Mouse (Mus musculus) v-Abl transformed pro-B cells (cell line): ENCODE results near the gene Gtpbp2.

Experiments used
- in situ Hi-C, 2 experiments: fragments of 400-800 bp; cut with MboI; formaldehyde crosslinking; loops; one replicate each; pipeline ENCODE4 v1.15.1; 2025; ENCODE audit not compliant: unreplicated experiment in 2 of 2

Gtpbp2 gene

GRCm38 (mm10) chr17:46160686-46161085 lies at the start of gene Gtpbp2:
Gene Gtpbp2 (plus strand): TSS chr17:46161032.
- in situ Hi-C loops, result no loop called here

GRCm38 (mm10) chr17:46115489-46115888 lies 45.3 kb upstream of the Gtpbp2 start:
- in situ Hi-C loops, result loop anchor here in 1 of 2 experiments (10.0 kb wide), 1 partner anchor 161 kb away; no protein-coding TSS in a partner anchor

- in situ Hi-C loops, result loop anchor here in 1 of 2 experiments (10.0 kb wide), 1 partner anchor 161 kb away; no protein-coding TSS in a partner anchor
Observed at GRCm38 (mm10) chr17:46116138-46116537, 44.7 kb upstream of the Gtpbp2 start.

GRCm38 (mm10) chr17:46116881-46117280 lies 44.0 kb upstream of the Gtpbp2 start:
- in situ Hi-C loops, result loop anchor here in 1 of 2 experiments (10.0 kb wide), 1 partner anchor 162 kb away; no protein-coding TSS in a partner anchor

GRCm38 (mm10) chr17:46117623-46118422 lies 43.0 kb upstream of the Gtpbp2 start:
- in situ Hi-C loops, result loop anchor here in 1 of 2 experiments (10.0 kb wide), 1 partner anchor 163 kb away; no protein-coding TSS in a partner anchor

- in situ Hi-C loops, result loop anchor here in 1 of 2 experiments (10.0 kb wide), 1 partner anchor 164 kb away; no protein-coding TSS in a partner anchor
Observed at GRCm38 (mm10) chr17:46118423-46118850, 42.4 kb upstream of the Gtpbp2 start.

GRCm38 (mm10) chr17:46119641-46120040 lies 41.2 kb upstream of the Gtpbp2 start:
- in situ Hi-C loops, result loop anchor here in 1 of 2 experiments (10.0 kb wide), 1 partner anchor 165 kb away; no protein-coding TSS in a partner anchor

GRCm38 (mm10) chr17:46122791-46123190 lies 38.0 kb upstream of the Gtpbp2 start:
- in situ Hi-C loops, result no loop called here

- in situ Hi-C loops, result no loop called here
Observed at GRCm38 (mm10) chr17:46123285-46123684, 37.5 kb upstream of the Gtpbp2 start.

GRCm38 (mm10) chr17:46123953-46124700 lies 36.7 kb upstream of the Gtpbp2 start:
- in situ Hi-C loops, result no loop called here

GRCm38 (mm10) chr17:46126608-46127007 lies 34.2 kb upstream of the Gtpbp2 start:
- in situ Hi-C loops, result no loop called here

GRCm38 (mm10) chr17:46127814-46128493 lies 32.9 kb upstream of the Gtpbp2 start:
- in situ Hi-C loops, result no loop called here

- in situ Hi-C loops, result loop anchor here (5.0 to 10.0 kb wide), 4 partner anchors 98 to 398 kb away; partner anchors contain the start of genes 1600014C23Rik (in 1 of the 2) and Vegfa (in 1 of the 2)
Observed at GRCm38 (mm10) chr17:46129741-46130498, 30.9 kb upstream of the Gtpbp2 start.

GRCm38 (mm10) chr17:46132058-46132718 lies 28.6 kb upstream of the Gtpbp2 start:
- in situ Hi-C loops, result loop anchor here (5.0 to 10.0 kb wide), 4 partner anchors 100 to 400 kb away; partner anchors contain the start of genes 1600014C23Rik (in 1 of the 2) and Vegfa (in 1 of the 2)

- in situ Hi-C loops, result loop anchor here (5.0 to 10.0 kb wide), 4 partner anchors 101 to 401 kb away; partner anchors contain the start of genes 1600014C23Rik (in 1 of the 2) and Vegfa (in 1 of the 2)
Observed at GRCm38 (mm10) chr17:46132862-46133261, 28.0 kb upstream of the Gtpbp2 start.

GRCm38 (mm10) chr17:46138563-46139236 lies 22.1 kb upstream of the Gtpbp2 start:
- in situ Hi-C loops, result loop anchor here (5.0 to 10.0 kb wide), 2 partner anchors 96 to 294 kb away; no protein-coding TSS in a partner anchor

GRCm38 (mm10) chr17:46139872-46140271 lies 21.0 kb upstream of the Gtpbp2 start:
- in situ Hi-C loops, result loop anchor here (5.0 to 10.0 kb wide), 2 partner anchors 98 to 295 kb away; no protein-coding TSS in a partner anchor
